Mouse (Mus musculus): Measurements from ENCODE around the gene Wfdc8. TPM values are rescaled to one million over a fixed set of nuclear protein-coding genes. Genes with fewer than 3 reads are reported as not detected.

The Wfdc8 gene
- polyA plus RNA-seq, 1 experiment from 2014 or later, result not detected

DNA sequence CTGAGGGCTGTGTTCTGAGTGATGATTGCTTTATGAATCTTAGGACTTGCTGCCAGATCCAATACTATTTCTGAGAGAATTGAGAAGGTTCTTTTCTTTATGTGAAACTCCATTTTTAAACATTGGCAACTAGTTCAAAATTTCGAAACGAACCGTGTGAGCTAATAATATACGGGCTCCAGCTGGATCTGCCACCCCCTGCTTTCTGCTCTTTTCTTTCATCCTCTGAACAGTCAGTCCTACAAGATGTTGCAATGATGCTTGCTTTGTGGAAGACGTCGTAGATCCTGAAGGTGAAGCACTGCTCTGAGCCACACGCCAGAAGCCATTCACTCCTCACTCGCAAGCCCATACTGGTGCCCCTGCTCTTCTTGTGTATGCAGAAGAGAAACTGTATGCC, 55.0 kb downstream of the Wfdc8 start:
- Histone ChIP-seq H3K4me1 (peaks cover 15% of the 10 kb centered on the region), H3K27me3 (ENCODE audit: low read depth, poor library complexity, severe bottlenecking) (peaks cover 23% of the 10 kb centered on the region), H3K36me3 (no peaks in the 10 kb centered on the region), H3K27ac (replicated peaks) (no peak overlapping the region), H3K4me3 (no peak overlapping the region), H3K9me3 (replicated peaks) (no peaks in the 10 kb centered on the region)
- WGBS, result 88% methylated on average over 8 of the region's 8 CpGs
- DNase-seq (ENCODE audit: low spot score), result no peak

- no peak for DNase-seq (ENCODE audit: low spot score)
- Histone ChIP-seq H3K9me3 (replicated peaks) (no peaks in the 10 kb centered on the region), H3K36me3 (no peaks in the 10 kb centered on the region), H3K4me1 (peaks cover 17% of the 10 kb centered on the region), H3K27ac (replicated peaks) (no peak overlapping the region), H3K27me3 (ENCODE audit: low read depth, poor library complexity, severe bottlenecking) (0 out of 2 replicates have a peak, but pooled peaks cover 3% of the 10 kb centered on the region), H3K4me3 (no peak overlapping the region)
- WGBS, result 93% methylated on average over 9 of the region's 9 CpGs
These were observed 61.9 kb downstream of the Wfdc8 start for GRCm38 (mm10) chr2:164551502-164551901.

DNA sequence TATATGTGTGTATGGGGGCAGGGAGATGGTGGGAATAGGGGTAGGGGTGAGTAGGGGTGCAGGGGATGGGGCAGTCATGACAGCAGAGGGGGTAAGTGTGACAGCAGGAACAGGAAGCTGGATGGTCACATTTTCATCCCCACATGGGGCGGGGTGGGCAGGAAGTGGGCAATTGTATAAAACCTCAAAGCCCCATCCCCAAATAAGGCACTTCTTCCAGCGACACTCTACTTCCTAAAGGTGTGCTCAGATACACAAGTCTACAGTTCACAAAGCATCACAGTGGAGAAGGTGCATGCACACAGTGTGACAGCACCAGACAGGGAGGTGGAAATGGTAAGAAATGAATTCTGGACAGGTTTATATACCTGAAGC, 62.5 kb downstream of the Wfdc8 start:
- H3K27me3 ChIP-seq (ENCODE audit: low read depth, poor library complexity, severe bottlenecking), result 0 out of 2 replicates have a peak, but pooled peaks cover 3% of the 10 kb centered on the region
- H3K4me1 ChIP-seq, result peaks cover 17% of the 10 kb centered on the region
- 73% methylated on average over 2 of the region's 2 CpGs for WGBS
- H3K9me3 ChIP-seq (replicated peaks), result no peaks in the 10 kb centered on the region
- DNase-seq (ENCODE audit: low spot score), result no peak
- H3K36me3 ChIP-seq, result no peaks in the 10 kb centered on the region
- no peak overlapping the region for H3K27ac ChIP-seq (replicated peaks)
- H3K4me3 ChIP-seq, result no peak overlapping the region

DNA sequence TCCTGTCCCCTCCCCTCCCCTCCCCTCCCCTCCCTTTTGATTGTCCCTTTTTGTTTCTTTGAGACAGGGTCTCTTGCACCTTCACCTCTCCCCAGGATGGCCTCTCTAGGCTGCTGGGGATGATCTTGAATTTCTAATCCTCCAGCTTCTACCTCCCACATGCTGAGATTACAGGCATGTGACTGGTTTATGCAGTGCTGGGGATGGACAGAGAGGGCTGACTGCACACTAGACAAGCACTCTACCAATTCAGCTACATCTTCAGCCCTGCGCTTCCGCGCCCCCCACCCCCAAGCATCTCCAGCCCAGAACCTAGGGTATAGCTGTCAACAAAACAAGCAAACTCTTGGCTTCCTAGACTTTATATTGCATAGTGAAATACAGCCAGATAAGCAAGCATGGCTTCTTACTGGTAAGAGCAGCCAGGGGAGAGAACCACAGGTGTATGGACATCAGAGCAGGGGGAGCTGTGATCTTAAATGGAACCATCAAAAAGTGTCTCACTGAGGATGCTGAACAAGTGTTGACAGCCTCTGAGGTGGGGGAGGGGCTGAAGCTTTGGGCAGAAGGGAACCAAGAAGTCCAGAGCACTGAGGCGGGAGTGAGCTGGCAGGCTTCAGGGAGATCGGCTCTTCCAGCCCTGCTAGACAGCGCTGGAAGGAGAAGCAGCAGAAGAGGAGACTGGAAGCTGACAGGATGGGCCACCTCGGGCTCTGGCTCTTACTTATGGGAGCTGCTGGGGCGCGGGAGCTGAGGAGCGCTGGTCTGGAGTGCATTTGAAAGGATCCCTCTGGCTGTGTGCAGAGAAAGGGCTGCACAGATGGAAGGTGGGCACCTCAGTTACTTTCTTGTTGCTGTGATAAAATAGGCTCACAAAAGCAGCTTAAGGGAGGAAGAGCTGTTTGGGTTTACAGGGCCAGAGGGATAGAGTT, 63.2 kb downstream of the Wfdc8 start:
- H3K4me1 ChIP-seq, result peaks cover 17% of the 10 kb centered on the region
- 0 out of 2 replicates have a peak, but pooled peaks cover 3% of the 10 kb centered on the region for H3K27me3 ChIP-seq (ENCODE audit: low read depth, poor library complexity, severe bottlenecking)
- H3K4me3 ChIP-seq, result peak overlapping the region; percentile 20
- H3K9me3 ChIP-seq (replicated peaks), result no peaks in the 10 kb centered on the region
- 18% methylated on average over 10 of the region's 10 CpGs for WGBS
- peak; percentile 18 for DNase-seq (ENCODE audit: low spot score)
- no peak overlapping the region; the same call in 1 of the 2 replicates for H3K27ac ChIP-seq (replicated peaks)
- no peaks in the 10 kb centered on the region for H3K36me3 ChIP-seq

DNA sequence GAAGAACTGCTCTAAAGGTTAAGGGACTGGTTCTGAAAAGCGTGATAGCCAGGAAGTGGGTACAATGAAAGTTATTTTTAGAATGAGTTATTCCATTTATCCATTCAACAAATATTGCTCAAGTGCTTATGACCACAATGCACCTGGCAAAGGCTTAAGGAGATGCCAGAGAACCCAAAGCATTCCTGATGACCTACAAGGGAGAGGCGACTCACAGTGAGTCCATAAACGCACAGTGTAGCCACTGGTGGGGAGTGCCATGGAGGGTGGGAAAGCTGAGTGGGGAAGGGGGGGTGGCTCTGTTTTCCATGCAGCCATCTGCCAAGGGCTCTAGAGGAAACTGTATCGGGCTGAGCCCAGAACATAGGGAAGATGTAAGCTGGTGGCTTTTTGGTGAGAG, 64.1 kb downstream of the Wfdc8 start:
- 49% methylated on average over 4 of the region's 4 CpGs for WGBS
- peak overlapping the region; percentile 17; the same call in 1 of the 2 replicates for H3K27ac ChIP-seq (replicated peaks)
- no peak overlapping the region for H3K4me3 ChIP-seq
- DNase-seq (ENCODE audit: low spot score), result no peak
- H3K36me3 ChIP-seq, result no peaks in the 10 kb centered on the region
- H3K4me1 ChIP-seq, result peaks cover 17% of the 10 kb centered on the region
- H3K9me3 ChIP-seq (replicated peaks), result no peaks in the 10 kb centered on the region
- H3K27me3 ChIP-seq (ENCODE audit: low read depth, poor library complexity, severe bottlenecking), result 0 out of 2 replicates have a peak, but pooled peaks cover 3% of the 10 kb centered on the region

Other genes starting within 250 kb of the Wfdc8 start
- gene Slpi, start 224.5 kb downstream of the Wfdc8 start, polyA plus RNA-seq (2016; fragmentation: Nextera tagmentation; extraction: Ambion mirVana), result 0.31 TPM in 1 of 2 replicates, not detected in the other
- not detected in 2 replicates for gene Rbpjl, start 210.5 kb downstream of the Wfdc8 start, polyA plus RNA-seq (2016; fragmentation: Nextera tagmentation; extraction: Ambion mirVana)
- gene Matn4, start 208.5 kb downstream of the Wfdc8 start, polyA plus RNA-seq (2016; fragmentation: Nextera tagmentation; extraction: Ambion mirVana), result 0.21 TPM in 1 of 2 replicates, not detected in the other
- 16.1 and 17.4 TPM in 2 replicates for gene Sdc4, start 169.7 kb downstream of the Wfdc8 start, polyA plus RNA-seq (2016; fragmentation: Nextera tagmentation; extraction: Ambion mirVana)
- gene Sys1, start 156.7 kb downstream of the Wfdc8 start, polyA plus RNA-seq (2016; fragmentation: Nextera tagmentation; extraction: Ambion mirVana), result 64.8 and 65.9 TPM in 2 replicates
- gene Gm20458, start 152.7 kb downstream of the Wfdc8 start, polyA plus RNA-seq (2016; fragmentation: Nextera tagmentation; extraction: Ambion mirVana), result 3.7 and 3.9 TPM in 2 replicates
- not detected in 2 replicates for gene Trp53tg5, start 139.9 kb downstream of the Wfdc8 start, polyA plus RNA-seq (2016; fragmentation: Nextera tagmentation; extraction: Ambion mirVana)
- gene Dbndd2, start 127.5 kb downstream of the Wfdc8 start, polyA plus RNA-seq (2016; fragmentation: Nextera tagmentation; extraction: Ambion mirVana), result 3.0 and 3.2 TPM in 2 replicates
- gene Pigt, start 116.1 kb downstream of the Wfdc8 start, polyA plus RNA-seq (2016; fragmentation: Nextera tagmentation; extraction: Ambion mirVana), result 40.1 and 44.7 TPM in 2 replicates
- 23.1 and 28.3 TPM in 2 replicates for gene Wfdc2, start 51.2 kb downstream of the Wfdc8 start, polyA plus RNA-seq (2016; fragmentation: Nextera tagmentation; extraction: Ambion mirVana)
- gene Spint3, start 40.2 kb downstream of the Wfdc8 start, polyA plus RNA-seq (2016; fragmentation: Nextera tagmentation; extraction: Ambion mirVana), result not detected in 2 replicates
- gene Wfdc6a, start 28.2 kb downstream of the Wfdc8 start, polyA plus RNA-seq (2016; fragmentation: Nextera tagmentation; extraction: Ambion mirVana), result not detected in 2 replicates
- not detected in 2 replicates for gene Eppin, start 20.0 kb downstream of the Wfdc8 start, polyA plus RNA-seq (2016; fragmentation: Nextera tagmentation; extraction: Ambion mirVana)
- gene Wfdc6b, start 104 bp downstream of the Wfdc8 start, polyA plus RNA-seq (2016; fragmentation: Nextera tagmentation; extraction: Ambion mirVana), result not detected in 2 replicates
- gene Wfdc16, start 25.2 kb upstream of the Wfdc8 start, polyA plus RNA-seq (2016; fragmentation: Nextera tagmentation; extraction: Ambion mirVana), result not detected in 2 replicates
- not detected in 2 replicates for gene Wfdc10, start 42.4 kb upstream of the Wfdc8 start, polyA plus RNA-seq (2016; fragmentation: Nextera tagmentation; extraction: Ambion mirVana)
- gene Wfdc9, start 43.0 kb upstream of the Wfdc8 start, polyA plus RNA-seq (2016; fragmentation: Nextera tagmentation; extraction: Ambion mirVana), result not detected in 2 replicates
- gene Wfdc11, start 60.5 kb upstream of the Wfdc8 start, polyA plus RNA-seq (2016; fragmentation: Nextera tagmentation; extraction: Ambion mirVana), result not detected in 2 replicates
- gene Wfdc13, start 71.5 kb upstream of the Wfdc8 start, polyA plus RNA-seq (2016; fragmentation: Nextera tagmentation; extraction: Ambion mirVana), result not detected in 2 replicates
- gene Spint4, start 84.9 kb upstream of the Wfdc8 start, polyA plus RNA-seq (2016; fragmentation: Nextera tagmentation; extraction: Ambion mirVana), result not detected in 2 replicates
- not detected in 2 replicates for gene Spint5, start 101.7 kb upstream of the Wfdc8 start, polyA plus RNA-seq (2016; fragmentation: Nextera tagmentation; extraction: Ambion mirVana)
- gene Wfdc3, start 132.3 kb upstream of the Wfdc8 start, polyA plus RNA-seq (2016; fragmentation: Nextera tagmentation; extraction: Ambion mirVana), result 0.94 and 1.2 TPM in 2 replicates
- 80.1 and 80.2 TPM in 2 replicates for gene Dnttip1, start 132.4 kb upstream of the Wfdc8 start, polyA plus RNA-seq (2016; fragmentation: Nextera tagmentation; extraction: Ambion mirVana)
- 575 and 639 TPM in 2 replicates for gene Ube2c, start 156.3 kb upstream of the Wfdc8 start, polyA plus RNA-seq (2016; fragmentation: Nextera tagmentation; extraction: Ambion mirVana)
- not detected in 2 replicates for gene Tnnc2, start 166.3 kb upstream of the Wfdc8 start, polyA plus RNA-seq (2016; fragmentation: Nextera tagmentation; extraction: Ambion mirVana)
- 12.0 and 12.3 TPM in 2 replicates for gene Snx21, start 172.2 kb upstream of the Wfdc8 start, polyA plus RNA-seq (2016; fragmentation: Nextera tagmentation; extraction: Ambion mirVana)
- gene Acot8, start 191.3 kb upstream of the Wfdc8 start, polyA plus RNA-seq (2016; fragmentation: Nextera tagmentation; extraction: Ambion mirVana), result 14.9 and 15.3 TPM in 2 replicates
- gene Zswim3, start 191.5 kb upstream of the Wfdc8 start, polyA plus RNA-seq (2016; fragmentation: Nextera tagmentation; extraction: Ambion mirVana), result 9.7 and 11.6 TPM in 2 replicates
- 24.7 and 25.3 TPM in 2 replicates for gene Zswim1, start 209.1 kb upstream of the Wfdc8 start, polyA plus RNA-seq (2016; fragmentation: Nextera tagmentation; extraction: Ambion mirVana)
- gene Spata25, start 214.9 kb upstream of the Wfdc8 start, polyA plus RNA-seq (2016; fragmentation: Nextera tagmentation; extraction: Ambion mirVana), result 0.17 TPM in 1 of 2 replicates, not detected in the other
- 85.7 and 98.2 TPM in 2 replicates for gene Ctsa, start 219.2 kb upstream of the Wfdc8 start, polyA plus RNA-seq (2016; fragmentation: Nextera tagmentation; extraction: Ambion mirVana)
- 3.8 and 5.4 TPM in 2 replicates for gene Neurl2, start 219.8 kb upstream of the Wfdc8 start, polyA plus RNA-seq (2016; fragmentation: Nextera tagmentation; extraction: Ambion mirVana)
- 67.9 and 86.2 TPM in 2 replicates for gene Pltp, start 244.1 kb upstream of the Wfdc8 start, polyA plus RNA-seq (2016; fragmentation: Nextera tagmentation; extraction: Ambion mirVana)